Mouse (Mus musculus) small intestine, adult 2 months (tissue): ENCODE data around the gene Rab3ip.

Experiments
- CTCF ChIP-seq: fragments of 200-500 bp; IDR thresholded peaks from 2 replicates; pipeline ENCODE4 v1.5.1; 2012; ENCODE audit warnings: low read depth, mild to moderate bottlenecking, control low read depth, inconsistent platforms, low read length, moderate library complexity, mixed read lengths; ENCODE audit not compliant: insufficient replicate concordance, insufficient read length; ENCODE audit errors: extremely low read depth
- POLR2A ChIP-seq: fragments of 200-500 bp; IDR thresholded peaks from 2 replicates; pipeline ENCODE4 v1.6.1; 2012; ENCODE audit warnings: low read depth, mild to moderate bottlenecking, control low read depth, inconsistent platforms, low read length, moderate library complexity

DNA sequence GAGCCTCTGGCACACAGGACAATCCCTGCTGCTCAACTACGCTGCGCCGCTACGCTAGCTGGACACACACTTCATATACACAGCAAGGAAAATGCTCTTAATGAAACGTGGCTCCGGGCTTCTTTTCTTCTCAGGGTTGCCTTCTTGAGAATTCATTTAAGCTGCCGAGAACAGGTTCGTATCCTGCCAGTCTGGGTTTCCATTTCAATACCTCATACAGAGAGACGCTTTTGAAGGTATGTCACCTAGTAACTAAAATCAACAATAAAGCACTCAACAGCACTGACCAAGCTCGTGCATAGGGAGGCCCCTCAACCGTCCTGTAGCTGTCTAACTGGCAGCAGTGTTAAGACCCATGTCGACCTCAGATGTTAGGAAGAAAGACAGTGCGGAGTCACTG is 18.2 kb downstream of the Rab3ip start:
- TF ChIP-seq CTCF (no peak), POLR2A (no peak)
